Mouse (Mus musculus): ENCODE data around the gene Map3k20.

Gene Map3k20

DNA sequence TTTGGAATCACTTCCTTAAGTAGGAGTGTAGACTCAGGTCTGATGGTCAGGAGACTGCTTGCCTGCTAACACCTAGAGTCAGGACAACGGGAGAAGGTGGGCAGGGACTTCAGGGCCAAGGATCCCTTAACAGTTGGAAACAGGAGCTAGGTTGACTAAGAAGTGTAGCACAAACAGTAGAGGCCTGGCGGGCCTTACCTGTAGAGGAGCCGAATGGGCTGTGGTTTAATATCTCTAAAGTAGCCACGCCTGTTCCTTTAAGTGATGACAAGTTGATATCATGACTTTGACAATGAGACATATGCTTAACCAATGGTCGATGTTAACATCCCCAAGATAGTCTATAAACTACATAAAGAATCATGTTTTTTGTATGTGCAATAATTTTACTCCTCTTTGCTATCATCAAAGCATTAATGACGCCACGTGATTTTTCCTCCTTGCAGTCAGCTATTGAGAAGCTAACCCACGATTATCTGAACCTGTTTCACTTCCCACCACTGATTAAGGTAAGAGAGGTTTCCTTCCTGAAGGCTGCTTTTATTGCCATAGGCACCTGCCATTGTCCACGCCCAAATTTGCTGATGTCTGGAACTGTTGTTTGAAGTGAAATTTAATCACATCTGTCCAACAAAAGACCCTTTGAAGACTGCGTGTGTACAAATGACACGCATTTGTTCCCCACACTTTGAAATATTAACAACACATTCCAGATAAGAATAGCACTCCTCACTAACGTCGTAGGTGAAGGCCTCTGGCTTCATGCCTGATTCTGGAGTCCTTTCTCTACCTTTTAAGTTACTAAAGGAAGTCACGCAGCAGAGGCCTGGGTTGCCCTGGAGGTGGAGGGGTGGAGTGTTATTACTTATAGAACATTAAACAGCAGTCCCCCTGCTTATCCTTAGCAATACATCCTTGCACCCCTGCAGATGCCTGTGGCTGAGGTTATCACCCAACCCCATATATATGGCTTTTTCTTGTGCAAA is 131.0 kb downstream of the Map3k20 start:
- CTCF ChIA-PET, result no interaction called here

DNA sequence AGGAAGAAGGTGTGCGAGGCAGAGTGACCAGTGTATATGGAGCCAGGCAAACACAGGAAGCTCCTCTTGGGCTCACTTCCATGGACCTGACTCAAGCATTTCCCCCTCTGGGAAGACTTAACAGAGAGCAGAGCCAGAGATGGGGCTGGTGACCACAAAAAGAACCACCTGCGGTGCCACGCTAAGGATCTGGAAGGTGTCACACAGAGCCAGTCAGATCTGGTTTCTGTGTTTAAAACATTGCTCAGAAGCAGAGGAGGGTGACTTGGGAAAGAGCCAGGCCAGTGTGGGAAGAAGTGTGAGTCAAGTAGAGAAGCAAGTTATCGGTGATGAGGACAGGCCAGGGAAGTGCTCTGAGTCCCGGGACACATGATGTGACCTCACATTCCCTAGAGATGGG is 135.1 kb downstream of the Map3k20 start:
- CTCF ChIA-PET, result no interaction called here

DNA sequence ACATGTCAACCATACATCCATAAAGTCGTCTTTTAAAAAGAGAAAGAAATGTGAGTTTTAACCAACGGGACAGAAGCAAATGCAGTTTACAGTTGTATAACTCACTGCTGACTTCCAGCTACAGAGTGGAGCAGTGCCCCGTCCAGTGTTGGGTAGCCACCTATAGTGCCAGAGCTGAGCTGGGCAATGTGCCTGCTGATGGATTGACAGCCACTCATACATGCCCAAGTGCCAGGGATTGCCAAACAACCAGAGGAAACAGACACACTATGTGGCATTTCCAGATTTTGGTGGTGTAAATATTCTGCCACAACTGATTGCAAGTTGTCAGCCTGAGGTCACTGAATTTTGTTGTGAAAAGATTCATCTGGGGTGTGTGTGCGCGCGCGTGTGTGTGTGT is 139.2 kb downstream of the Map3k20 start:
- CTCF ChIA-PET, result interaction anchor here (0.5 kb wide), 1 partner anchor 903 kb away, joined by 5 read pairs; no protein-coding TSS in a partner anchor

- CTCF ChIA-PET, result no interaction called here
Observed at GRCm38 (mm10) chr2:72426776-72427175, 141.3 kb downstream of the Map3k20 start.

- CTCF ChIA-PET, result interaction anchor here (0.5 kb wide), 1 partner anchor 895 kb away, joined by 3 read pairs; no protein-coding TSS in a partner anchor
Observed at GRCm38 (mm10) chr2:72427288-72427687, 141.9 kb downstream of the Map3k20 start.

DNA sequence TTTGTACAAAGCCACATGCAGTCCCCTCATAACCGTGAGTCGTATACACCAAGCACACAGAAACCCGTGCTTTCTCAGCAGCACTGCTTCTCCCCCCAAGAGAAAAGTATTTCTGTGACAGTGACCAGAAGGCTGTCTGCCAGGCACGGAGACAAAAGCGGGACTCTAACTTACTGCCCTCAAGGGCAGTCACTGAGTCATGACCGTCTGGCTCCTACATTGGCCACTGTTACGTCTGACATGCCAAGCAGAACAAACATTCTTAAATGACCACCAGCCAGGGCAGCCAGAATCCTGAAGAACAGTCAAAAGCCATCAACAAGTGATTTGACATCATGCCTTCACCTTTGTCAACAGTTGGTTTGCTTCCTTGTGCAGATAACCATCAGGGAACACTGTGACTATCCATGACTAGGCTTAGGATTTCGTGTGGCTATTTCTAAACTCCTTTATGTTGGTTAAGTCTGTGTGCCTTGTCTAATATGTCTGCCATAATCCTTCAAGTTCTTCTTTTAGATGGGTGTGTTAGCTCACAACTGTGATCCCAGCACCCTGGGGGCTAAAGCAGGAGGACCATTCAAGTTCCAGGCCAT is 153.6 kb downstream of the Map3k20 start:
- CTCF ChIA-PET, result no interaction called here

GRCm38 (mm10) chr2:72441010-72441409 is 155.6 kb downstream of the Map3k20 start:
- CTCF ChIA-PET, result no interaction called here

DNA sequence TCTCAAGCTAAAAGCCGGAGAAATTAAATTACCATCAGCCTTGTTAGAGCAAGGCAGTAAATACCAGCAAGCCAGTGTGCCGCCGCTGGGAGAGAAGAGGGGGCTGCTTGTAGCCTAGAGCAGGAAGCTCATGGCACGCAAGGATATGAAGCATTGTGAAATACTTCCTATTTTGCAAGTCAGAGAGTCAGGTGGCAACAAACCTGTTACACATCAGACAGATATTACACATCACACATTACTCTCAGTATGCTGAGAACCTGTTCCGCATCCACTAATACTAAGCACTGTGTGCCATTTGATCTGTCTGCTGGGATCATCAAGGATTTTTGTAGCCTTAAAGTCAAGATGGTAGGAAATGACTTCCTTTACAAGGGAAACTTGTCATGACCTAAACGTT is 157.4 kb downstream of the Map3k20 start:
- CTCF ChIA-PET, result no interaction called here

- CTCF ChIA-PET, result no interaction called here
Observed at GRCm38 (mm10) chr2:72443960-72444359, 158.5 kb downstream of the Map3k20 start.

DNA sequence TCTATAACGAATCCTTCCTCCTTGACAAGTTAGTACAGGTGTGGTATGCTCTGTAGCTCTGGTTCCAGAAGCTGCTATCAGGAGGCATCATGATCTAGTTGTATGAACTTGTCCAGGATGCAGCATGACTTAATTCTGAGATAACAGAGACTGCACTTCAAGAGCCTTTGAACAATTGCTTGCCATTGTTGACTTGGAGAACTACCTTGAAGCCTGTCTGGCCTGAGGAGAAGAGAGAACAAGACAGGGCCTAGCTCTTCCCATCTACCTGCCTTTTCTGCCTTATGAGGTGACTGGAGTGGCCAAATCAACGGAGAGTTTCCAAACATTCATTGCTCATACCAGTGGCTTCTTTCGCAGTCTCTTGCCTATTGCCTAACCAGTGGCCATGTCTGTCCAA is 160.7 kb downstream of the Map3k20 start:
- CTCF ChIA-PET, result no interaction called here

GRCm38 (mm10) chr2:72446615-72447014 is 161.2 kb downstream of the Map3k20 start:
- CTCF ChIA-PET, result no interaction called here

DNA sequence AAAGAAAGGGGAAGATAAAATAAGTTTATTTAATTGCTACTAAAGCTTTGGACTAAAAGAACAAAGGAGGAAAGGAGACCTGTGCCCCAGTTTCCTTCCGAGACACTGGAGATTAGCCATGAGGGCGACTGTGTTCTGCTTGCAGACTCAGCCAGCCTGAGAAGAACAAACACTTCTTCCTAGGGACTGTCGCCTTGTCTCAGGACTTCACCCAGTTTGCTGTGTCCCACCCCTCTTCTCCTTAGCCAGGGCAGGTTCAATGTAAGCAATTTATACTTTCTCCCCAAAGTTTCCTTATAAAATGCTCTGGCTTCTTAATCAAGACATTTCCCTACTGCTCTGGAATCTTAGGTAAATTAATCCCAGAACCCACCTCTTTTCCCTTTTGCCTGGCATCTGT is 168.1 kb downstream of the Map3k20 start:
- CTCF ChIA-PET, result no interaction called here

- CTCF ChIA-PET, result no interaction called here
Observed at GRCm38 (mm10) chr2:72456189-72456588, 170.8 kb downstream of the Map3k20 start.

DNA sequence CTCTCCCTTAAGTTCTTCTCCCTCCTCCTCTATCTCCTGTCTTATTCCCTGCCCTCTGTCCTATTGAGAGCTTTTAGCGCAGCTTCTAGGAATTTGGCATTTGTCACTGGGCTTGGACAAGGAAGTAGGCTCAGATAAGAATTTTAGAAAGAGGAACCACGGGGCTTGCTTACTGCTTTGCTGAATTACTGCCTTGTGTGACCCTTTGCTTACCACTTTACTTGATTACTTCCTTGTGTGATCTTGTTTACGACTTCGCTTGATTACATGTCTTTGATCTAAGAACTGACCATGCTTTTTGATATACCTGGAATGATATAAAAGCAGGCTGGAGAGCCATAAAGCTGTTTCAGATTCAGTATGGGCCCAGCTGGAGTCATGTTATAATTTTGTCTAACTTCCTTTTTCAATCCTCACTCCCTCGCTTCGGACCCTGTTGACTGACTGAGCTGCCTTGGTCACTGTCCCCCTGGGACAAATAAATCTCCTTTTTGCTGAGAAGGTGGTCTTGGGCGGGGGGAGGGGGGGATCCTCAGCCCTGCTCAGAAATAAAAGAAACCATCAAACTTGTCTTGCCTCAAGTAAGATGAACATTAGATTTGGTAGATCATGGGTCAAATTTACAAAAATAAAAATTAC is 179.1 kb downstream of the Map3k20 start:
- CTCF ChIA-PET, result interaction anchor here (0.7 kb wide), 1 partner anchor 1239 kb away, joined by 3 read pairs; no protein-coding TSS in a partner anchor

GRCm38 (mm10) chr2:72467604-72468003 is 182.2 kb downstream of the Map3k20 start:
- CTCF ChIA-PET, result interaction anchor here (0.6 kb wide), 1 partner anchor 728 kb away, joined by 8 read pairs; no protein-coding TSS in a partner anchor

- CTCF ChIA-PET, result no interaction called here
Observed at GRCm38 (mm10) chr2:72471415-72472070, 186.1 kb downstream of the Map3k20 start.

- CTCF ChIA-PET, result no interaction called here
Observed at GRCm38 (mm10) chr2:72474531-72475287, 189.3 kb downstream of the Map3k20 start.

GRCm38 (mm10) chr2:72475423-72475796 is 190.0 kb downstream of the Map3k20 start:
- CTCF ChIA-PET, result no interaction called here

GRCm38 (mm10) chr2:72475797-72476485 is 190.5 kb downstream of the Map3k20 start, which contains the start of gene Cdca7:
Cdca7 (plus strand) TSS chr2:72476159.
- CTCF ChIA-PET, result interaction anchor here (0.5 kb wide), 1 partner anchor 177 kb away, joined by 3 read pairs; no protein-coding TSS in a partner anchor

- CTCF ChIA-PET, result interaction anchor here (0.6 kb wide), 1 partner anchor 15 kb away, joined by 3 read pairs; no protein-coding TSS in a partner anchor
Observed at GRCm38 (mm10) chr2:72476486-72477211, 191.2 kb downstream of the Map3k20 start.
